Mouse (Mus musculus) heart, adult 8-10 months (tissue): ENCODE measurements around the gene Dock4. TPM values are rescaled to one million over a fixed set of nuclear protein-coding genes. Genes with fewer than 3 reads are reported as not detected.

Experiments used
- DNase-seq: peaks from one replicate; pipeline ENCODE4 v3.0.0; 2022; ENCODE audit warnings: low spot score
- total RNA-seq, 4 experiments: library from RNA; stranded (reverse); gene quantifications; 2 replicates each; pipeline ENCODE4 v1.2.4; 2022

The Dock4 gene
- total RNA-seq, 4 experiments from 2014 or later = 9.1 to 11.4 (median 10.9) TPM

DNA sequence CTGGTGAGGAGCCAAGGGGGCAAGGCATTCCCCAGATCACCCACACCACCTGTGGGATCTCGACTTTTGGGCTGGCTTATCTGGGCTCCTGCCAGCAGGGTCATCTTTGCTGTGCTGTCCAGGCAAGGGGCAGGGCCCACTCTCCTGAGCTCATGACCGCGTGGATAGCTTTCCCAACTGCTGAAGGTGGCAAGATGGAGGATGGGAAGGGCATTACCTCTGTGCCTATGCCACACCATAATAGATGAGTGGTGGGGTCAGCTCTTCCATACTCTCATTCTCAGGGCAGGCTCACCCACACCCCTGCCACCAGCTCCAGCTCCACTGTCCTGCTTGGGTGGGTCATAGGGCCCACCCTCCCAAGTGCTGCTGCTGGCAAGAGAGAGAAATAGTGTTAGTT is 439.2 kb downstream of the Dock4 start:
- DNase-seq = no peak

DNA sequence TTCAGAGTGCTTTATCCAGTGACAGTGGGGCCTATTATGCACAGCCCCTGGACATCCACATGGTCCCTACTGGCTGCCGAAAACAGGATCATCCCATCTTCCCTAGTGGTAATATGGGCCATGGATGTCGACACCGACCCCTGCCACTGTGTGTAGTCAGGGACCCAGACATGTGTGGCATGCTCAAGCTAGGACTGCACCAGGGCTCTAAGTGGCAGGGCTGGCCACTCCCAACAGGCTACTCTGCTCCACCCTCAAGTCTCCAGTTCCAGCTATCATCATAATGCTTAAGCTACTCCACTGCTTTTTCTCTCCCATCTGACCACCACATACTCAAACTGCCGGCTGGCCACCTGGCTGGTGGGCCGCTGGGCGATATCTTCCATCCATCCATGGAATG is 439.6 kb downstream of the Dock4 start:
- DNase-seq = no peak

DNA sequence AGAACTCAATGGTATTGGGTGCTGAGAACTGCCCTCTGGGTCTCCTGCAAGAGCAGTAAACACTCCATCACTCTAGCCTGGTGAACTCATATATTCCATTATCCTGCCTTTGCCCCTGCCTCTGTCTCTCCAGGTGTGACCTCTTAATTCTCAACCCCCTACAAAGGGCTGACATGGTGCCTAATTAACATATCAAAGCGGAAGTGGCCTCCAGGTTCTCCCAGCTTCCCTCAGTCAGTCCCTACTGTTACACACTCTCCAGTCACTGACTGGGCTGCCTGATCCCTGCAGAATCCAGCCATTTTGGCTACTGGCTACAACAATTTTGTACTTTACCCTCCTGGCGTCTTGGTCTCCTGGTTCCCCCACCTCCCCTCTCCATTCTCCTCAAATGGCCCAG is 441.7 kb downstream of the Dock4 start:
- DNase-seq = no peak

DNA sequence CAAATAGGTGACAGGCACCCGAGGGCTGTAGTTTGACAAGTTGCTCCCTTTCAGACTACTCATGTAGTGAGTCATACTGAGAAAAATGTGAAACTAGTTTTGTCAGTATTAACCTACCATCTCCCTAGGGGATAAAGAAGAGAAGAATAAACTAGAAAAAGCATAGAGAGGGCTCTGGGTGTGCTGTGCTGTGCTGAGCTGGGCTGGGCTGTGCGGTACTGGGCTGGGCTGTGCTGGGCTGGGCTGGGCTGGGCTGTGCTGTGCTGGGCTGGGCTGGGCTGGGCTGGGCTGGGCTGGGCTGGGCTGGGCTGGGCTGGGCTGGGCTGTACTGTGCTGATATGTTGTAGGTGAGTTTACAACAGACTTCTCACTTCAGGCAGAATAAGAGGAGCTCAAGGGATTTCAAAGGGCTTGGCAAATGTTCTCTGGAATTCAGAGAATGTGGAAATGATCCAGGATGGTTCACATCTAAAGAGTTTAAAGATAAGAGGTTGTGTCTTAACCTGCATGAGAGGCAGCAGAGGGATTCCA is 442.6 kb downstream of the Dock4 start:
- no peak for DNase-seq

DNA sequence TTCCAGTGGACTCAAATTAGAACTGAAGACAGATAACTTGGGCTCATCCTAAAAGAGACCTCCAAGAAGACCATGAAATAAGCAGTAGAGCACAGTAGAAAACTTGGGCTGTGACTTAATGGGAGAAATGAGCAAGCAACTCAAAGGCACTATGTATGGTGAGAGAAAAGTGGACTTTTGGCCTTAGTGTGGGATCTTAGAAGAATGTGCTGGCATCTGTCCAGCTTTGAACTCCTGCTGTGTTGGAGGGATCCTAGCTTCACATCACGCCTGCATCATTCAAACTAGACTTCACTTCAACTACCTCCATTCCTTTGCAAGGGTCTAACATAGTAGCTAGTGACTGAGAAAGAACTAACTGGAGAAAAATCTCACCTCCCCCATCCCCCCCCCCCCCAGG is 443.1 kb downstream of the Dock4 start:
- no peak for DNase-seq

DNA sequence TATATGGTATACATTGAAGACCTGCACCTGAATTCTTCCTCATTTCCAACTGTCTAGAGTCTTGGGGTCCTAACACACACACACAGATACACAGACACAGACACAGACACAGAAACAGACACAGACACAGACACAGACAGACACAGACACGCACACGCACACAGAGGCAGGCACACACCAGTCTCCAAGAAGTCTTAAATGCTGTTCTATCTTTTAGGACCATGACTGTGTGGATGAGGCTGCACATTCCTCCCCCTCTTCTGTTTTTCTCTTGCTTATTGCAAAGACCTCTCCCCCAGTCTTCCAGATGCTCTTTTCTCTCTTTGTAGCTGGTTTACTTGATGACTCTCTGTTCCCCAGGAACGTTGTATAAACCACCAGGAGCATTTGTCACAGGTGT is 443.8 kb downstream of the Dock4 start:
- DNase-seq = no peak

DNA sequence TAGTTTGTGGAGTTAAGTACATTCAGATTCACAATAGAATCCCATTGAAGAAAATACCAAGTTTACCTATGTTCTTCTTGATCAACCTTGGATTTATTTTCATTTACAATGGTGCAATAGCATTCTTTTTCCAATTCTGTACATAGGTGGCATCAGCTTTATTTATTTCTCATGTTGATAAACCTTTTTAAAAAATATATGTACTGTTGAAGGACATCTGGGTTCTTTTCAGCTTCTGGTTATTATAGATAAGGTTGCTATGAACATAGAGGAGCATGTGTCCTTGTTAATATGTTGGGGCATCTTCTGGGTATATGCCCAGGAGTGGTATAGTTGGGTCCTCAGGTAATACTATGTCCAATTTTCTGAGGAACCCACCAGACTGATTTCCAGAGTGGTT is 445.4 kb downstream of the Dock4 start:
- DNase-seq = no peak

DNA sequence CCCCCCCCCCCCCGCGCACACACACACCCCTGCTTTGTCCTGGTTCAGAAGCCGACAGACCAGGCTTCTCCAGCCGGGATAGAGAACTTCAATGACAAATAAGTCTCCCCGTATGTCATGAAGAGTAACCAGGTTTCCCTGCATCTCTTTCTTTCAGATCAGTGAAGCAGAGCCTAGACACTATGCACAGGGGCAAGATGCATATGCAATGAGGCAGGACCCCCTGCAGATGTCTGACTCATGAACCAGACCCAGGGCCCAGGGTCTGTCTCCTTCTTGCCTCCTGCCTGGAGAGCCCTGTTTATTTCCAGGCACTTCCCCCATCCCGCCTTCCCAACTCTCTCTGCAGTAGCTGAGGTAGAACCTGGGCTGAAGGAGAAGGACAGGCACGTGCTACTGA is 448.0 kb downstream of the Dock4 start:
- no peak for DNase-seq

DNA sequence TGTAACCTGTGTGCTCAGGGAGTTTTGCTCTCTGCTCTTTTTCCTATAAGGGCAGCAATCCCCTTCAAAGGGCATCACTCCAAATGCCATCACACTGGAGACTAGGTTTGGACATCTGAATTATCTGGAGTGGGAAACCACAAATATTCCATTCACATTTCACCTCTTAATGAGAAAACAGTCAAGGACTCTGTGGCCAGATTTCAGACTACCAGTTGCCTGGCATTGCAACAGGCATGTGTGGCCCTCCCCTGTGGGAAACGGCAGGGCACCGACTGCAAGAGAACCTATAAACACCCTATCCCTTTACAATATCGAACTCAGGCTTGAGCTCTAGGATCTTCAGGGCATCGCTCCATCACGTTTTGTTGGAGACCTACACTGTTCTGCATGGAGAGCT is 448.9 kb downstream of the Dock4 start:
- no peak for DNase-seq

Other genes starting within 250 kb of the Dock4 start
- 10 to 100 TPM; 54.6 to 69.7 (median 59.4) TPM for gene Lsmem1, start 246.5 kb upstream of the Dock4 start, total RNA-seq
- 10 to 100 TPM; 69.0 to 89.2 (median 83.0) TPM for gene Ifrd1, start 197.4 kb upstream of the Dock4 start, total RNA-seq
- 10 to 100 TPM; 10.3 to 12.3 (median 11.0) TPM for gene Zfp277, start 50 bp upstream of the Dock4 start, total RNA-seq